Comparison of ENCODE assay signal across 21 mouse cellular contexts in the genomic region with DNA sequence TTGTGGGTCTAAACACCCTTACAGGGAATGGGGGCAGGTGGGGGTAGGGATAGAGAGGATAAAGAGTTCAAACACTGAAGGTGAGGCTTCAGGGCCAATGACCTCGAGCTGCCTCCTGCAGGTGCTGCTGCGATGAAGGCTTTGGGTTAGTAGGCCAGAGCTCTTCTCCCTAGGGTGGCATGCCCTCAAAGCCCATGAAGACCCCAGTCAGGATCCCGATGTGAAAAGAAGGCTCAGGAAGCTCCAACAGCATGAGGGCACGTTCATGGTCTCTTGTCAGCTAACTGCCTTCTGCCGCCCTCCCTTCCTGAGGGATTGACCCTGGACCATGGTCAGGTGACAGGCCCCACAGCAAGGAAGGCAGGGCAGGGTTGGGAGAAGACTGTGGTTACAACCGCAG. TPM values are rescaled to one million over a fixed set of nuclear protein-coding genes. Genes with fewer than 3 reads are reported as not detected.
DNase-seq lines count a peak whose midpoint lies in the region.
"Had no signal": no experiment of that assay in that cellular context is flagged by ENCODE, and none has a peak within 500 bp of the region (broad histone marks: within the 10 kb centered on the region; RNA-seq: fewer than 3 reads in every experiment).

No protein-coding gene starts in this region.

- intact Hi-C loops in heart, postnatal 36 days (cut with DNase I), result loop anchor here (10.0 kb wide), 1 partner anchor 1145 kb away; the partner anchor contains the start of gene Zfp715

- DNase-seq in cerebellum, adult 18-20 months, result peak; percentile 15
- DNase-seq in cerebellum, postnatal 10 days, result no peak
- DNase-seq in heart, adult 11 months, result peak; percentile 83
- DNase-seq in heart, postnatal 36 days, result no peak
- DNase-seq in left cerebral cortex, adult 8-10 months (ENCODE audit: low spot score in 2 of 2), result peak; percentile 2 to 4
- DNase-seq in left cerebral cortex, adult 18-20 months (ENCODE audit: low spot score in 2 of 2), result no peak
- no peak for DNase-seq in thymus, postnatal 0 days (ENCODE audit: low spot score)
- DNase-seq: adrenal gland, adult 8-10 months; heart, postnatal 10 days; kidney, adult 18-20 months; kidney, postnatal 4 days; lung, adult 2 months; lung, postnatal 10 days; thymus, postnatal 25 days had no signal

RNA-seq across cellular contexts. Expression of gene Aspdh, which starts 5.1 kb away (rescaled TPM):
- under 1 TPM; 0.65 to 0.75 TPM for total RNA-seq in heart, postnatal 36 days (2021)
- 1 to 10 TPM; 5.2 to 9.7 (median 6.4) TPM for total RNA-seq in left cerebral cortex, adult 8-10 months (2022)
- total RNA-seq in left cerebral cortex, adult 18-20 months (2021), result 1 to 10 TPM; 5.0 to 5.6 TPM
- not detected in 2 replicates for polyA plus RNA-seq in thymus, postnatal 0 days (2015; fragmentation: Nextera tagmentation; extraction: Ambion mirVana)
- total RNA-seq: G1E; gastrocnemius, postnatal 4 days; megakaryocyte-erythroid progenitor cell, adult 5-6 weeks had no signal
- polyA plus RNA-seq: embryonic facial prominence, embryonic 11.5 days; G1E; intestine, embryonic 14.5 days; limb, embryonic 11.5 days; macrophage had no signal

RNA-seq across cellular contexts. Expression of gene Josd2, which starts 7.7 kb away (rescaled TPM):
- 100 to 1,000 TPM; 127 to 143 TPM for total RNA-seq in heart, postnatal 36 days (2021)
- total RNA-seq in left cerebral cortex, adult 8-10 months (2022), result 10 to 100 TPM; 84.0 to 90.6 (median 87.5) TPM
- 10 to 100 TPM; 76.7 to 77.9 TPM for total RNA-seq in left cerebral cortex, adult 18-20 months (2021)
- polyA plus RNA-seq in thymus, postnatal 0 days (2015; fragmentation: Nextera tagmentation; extraction: Ambion mirVana), result 30.6 and 37.4 TPM in 2 replicates

RNA-seq across cellular contexts. Expression of gene Lrrc4b, which starts 31.2 kb away (rescaled TPM):
- 10 to 100 TPM; 20.5 to 21.6 TPM for total RNA-seq in heart, postnatal 36 days (2021)
- total RNA-seq in left cerebral cortex, adult 8-10 months (2022), result 100 to 1,000 TPM; 272 to 301 (median 284) TPM
- total RNA-seq in left cerebral cortex, adult 18-20 months (2021), result 100 to 1,000 TPM; 284 to 289 TPM
- 0.05 TPM in 1 of 2 replicates, not detected in the other for polyA plus RNA-seq in thymus, postnatal 0 days (2015; fragmentation: Nextera tagmentation; extraction: Ambion mirVana)
- total RNA-seq: megakaryocyte-erythroid progenitor cell, adult 5-6 weeks had no signal
- polyA plus RNA-seq: G1E, macrophage had no signal

RNA-seq across cellular contexts. Expression of gene Emc10, which starts 36.3 kb away (rescaled TPM):
- total RNA-seq in heart, postnatal 36 days (2021), result 10 to 100 TPM; 87.6 to 87.9 TPM
- total RNA-seq in left cerebral cortex, adult 8-10 months (2022), result 100 to 1,000 TPM; 186 to 208 (median 193) TPM
- 100 to 1,000 TPM; 206 to 210 TPM for total RNA-seq in left cerebral cortex, adult 18-20 months (2021)
- 83.8 and 85.5 TPM in 2 replicates for polyA plus RNA-seq in thymus, postnatal 0 days (2015; fragmentation: Nextera tagmentation; extraction: Ambion mirVana)

RNA-seq across cellular contexts. Expression of gene Fam71e1, which starts 36.3 kb away (rescaled TPM):
- 1 to 10 TPM; 3.1 to 3.2 TPM for total RNA-seq in heart, postnatal 36 days (2021)
- 10 to 100 TPM; 19.7 to 22.5 (median 20.8) TPM for total RNA-seq in left cerebral cortex, adult 8-10 months (2022)
- total RNA-seq in left cerebral cortex, adult 18-20 months (2021), result 10 to 100 TPM; 15.1 to 15.5 TPM
- polyA plus RNA-seq in thymus, postnatal 0 days (2015; fragmentation: Nextera tagmentation; extraction: Ambion mirVana), result 9.5 and 13.4 TPM in 2 replicates

Comparison
In these comparisons a context has a peak if more than half of its experiments do, and no peak if none do; other contexts are left out.
1. DNase-seq: peak in cerebellum, adult 18-20 months (2 of 2), heart, adult 11 months (single experiment) and left cerebral cortex, adult 8-10 months (2 of 2); none in cerebellum, postnatal 10 days (0 of 2), heart, postnatal 36 days (0 of 2), left cerebral cortex, adult 18-20 months (0 of 2) and thymus, postnatal 0 days (single experiment).
2. RNA of gene Lrrc4b, which starts 31.2 kb away (total RNA-seq): 272 to 301 TPM in left cerebral cortex, adult 8-10 months and 284 to 289 TPM in left cerebral cortex, adult 18-20 months; 20.5 to 21.6 TPM in heart, postnatal 36 days; every median in the first group is over 10 times any median in the second.